Mouse (Mus musculus): ENCODE measurements at regions not wholly inside any gene's neighbourhood (a gene's known extent, or its start where the extent isn't known, plus 50 kb on each side); places are given as distances from the start of the nearest gene placed in this dataset.
"Not testable (repeated sequence)": the region's sequence is repeated elsewhere in the genome, so short reads cannot be mapped to it uniquely, and the experiment has no call there.

DNA sequence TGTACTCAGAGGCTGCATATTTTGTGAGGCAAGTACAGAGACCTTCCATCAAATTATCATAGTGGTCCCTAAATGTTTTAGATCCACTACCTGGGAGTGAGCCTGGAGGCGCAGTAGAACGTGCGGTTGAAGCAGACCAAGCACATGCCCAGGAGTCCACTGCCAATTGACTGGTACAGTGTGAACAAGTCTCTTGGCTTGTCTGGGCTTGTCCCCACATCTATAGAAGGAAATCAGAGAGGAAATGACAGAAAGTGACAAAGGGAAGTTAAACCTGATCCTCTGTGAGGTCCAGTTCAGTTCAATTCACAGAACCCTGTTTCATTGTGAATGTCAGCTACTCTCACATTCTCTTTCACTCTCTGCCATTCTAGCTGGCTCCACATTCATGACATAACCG is 151.0 kb upstream of the 2610301B20Rik start:
- Histone ChIP-seq H3K27ac (no peak overlapping the region), H3K4me2 (replicated peaks) (no peak overlapping the region), H3K9me3 (no peaks in the 10 kb centered on the region), H3K4me3 (replicated peaks) (no peak overlapping the region), H3K36me3 (no peaks in the 10 kb centered on the region), H3K4me1 (replicated peaks) (no peaks in the 10 kb centered on the region), H3K9ac (no peak overlapping the region), H3K27me3 (replicated peaks) (no peaks in the 10 kb centered on the region)
- WGBS = 92% methylated on average over 4 of the region's 4 CpGs
- no peak for ATAC-seq

DNA sequence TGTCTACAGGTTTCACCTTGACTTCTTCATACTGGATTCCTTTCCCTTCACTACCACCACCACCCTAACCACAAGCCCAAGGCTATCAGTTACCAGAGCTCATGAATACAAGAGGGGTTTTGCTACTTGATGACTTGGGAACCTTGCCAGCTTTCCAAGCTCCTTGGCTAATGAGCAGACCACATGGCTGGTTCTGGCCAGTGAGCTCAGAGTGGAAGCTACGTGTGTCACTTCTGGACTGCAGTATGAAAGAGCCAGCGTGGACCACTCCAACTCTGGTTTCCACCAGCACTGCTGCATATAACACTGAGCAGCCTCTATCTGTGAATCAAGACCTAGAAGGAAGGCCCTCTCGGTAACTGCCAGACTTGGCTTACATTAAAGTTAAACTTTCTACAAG is 146.4 kb upstream of the 2610301B20Rik start:
- Histone ChIP-seq H3K27ac (no peak overlapping the region), H3K9ac (no peak overlapping the region), H3K9me3 (no peaks in the 10 kb centered on the region), H3K4me1 (replicated peaks) (no peaks in the 10 kb centered on the region), H3K36me3 (no peaks in the 10 kb centered on the region), H3K4me2 (replicated peaks) (no peak overlapping the region), H3K4me3 (replicated peaks) (no peak overlapping the region), H3K27me3 (replicated peaks) (no peaks in the 10 kb centered on the region)
- whole genome bisulfite sequencing = 82% methylated on average over 3 of the region's 3 CpGs
- ATAC-seq = no peak

DNA sequence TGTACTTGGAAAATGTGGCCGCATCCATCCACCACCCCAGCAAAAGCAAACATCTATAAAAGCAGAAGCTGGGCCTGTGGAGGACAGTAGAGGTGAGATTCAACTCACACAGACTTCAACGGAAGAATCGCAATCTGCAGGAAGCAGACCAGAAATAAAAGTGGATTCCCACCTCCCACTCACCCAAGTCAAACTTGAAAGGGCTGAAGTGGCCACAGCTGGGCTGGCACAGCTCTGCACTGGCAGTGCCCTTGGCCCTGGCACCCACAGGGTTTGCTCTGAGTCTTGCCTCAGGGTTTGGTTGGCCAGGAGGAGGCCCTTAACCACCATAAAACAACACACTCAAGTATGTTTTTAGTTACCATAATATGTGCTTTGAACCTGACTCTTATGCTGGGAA is 129.1 kb upstream of the 2610301B20Rik start:
- no peaks in the 10 kb centered on the region for H3K4me1 ChIP-seq (replicated peaks)
- H3K27me3 ChIP-seq (replicated peaks) = no peaks in the 10 kb centered on the region
- no peaks in the 10 kb centered on the region for H3K36me3 ChIP-seq
- no peak overlapping the region for H3K4me3 ChIP-seq (replicated peaks)
- H3K27ac ChIP-seq = no peak overlapping the region
- 81% methylated on average over 3 of the region's 3 CpGs for WGBS
- no peaks in the 10 kb centered on the region for H3K9me3 ChIP-seq
- no peak overlapping the region for H3K9ac ChIP-seq
- no peak overlapping the region for H3K4me2 ChIP-seq (replicated peaks)
- no peak for ATAC-seq

DNA sequence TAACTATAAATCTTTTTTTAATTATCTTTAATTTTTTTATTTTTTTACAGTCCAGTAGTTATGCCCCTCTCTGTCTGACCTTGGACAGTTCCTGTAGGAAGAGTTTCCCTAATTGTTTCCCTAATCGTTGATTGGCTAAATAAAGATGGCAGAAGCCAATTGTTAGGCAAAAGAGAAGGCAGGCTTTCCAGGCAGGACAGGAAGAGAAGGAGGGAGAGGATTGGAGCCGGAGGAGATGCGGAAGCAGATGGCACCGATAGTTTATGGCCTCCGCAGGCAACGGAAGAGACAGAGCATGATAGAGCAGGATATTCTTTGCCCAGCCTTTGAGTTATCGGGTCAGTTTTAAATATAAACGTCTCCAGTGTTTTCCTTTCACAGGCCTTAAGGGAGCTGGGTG is 125.5 kb upstream of the 2610301B20Rik start:
- no peaks in the 10 kb centered on the region for H3K36me3 ChIP-seq
- 82% methylated on average over 8 of the region's 8 CpGs for WGBS
- no peak overlapping the region for H3K4me2 ChIP-seq (replicated peaks)
- H3K4me3 ChIP-seq (replicated peaks) = no peak overlapping the region
- H3K9ac ChIP-seq = no peak overlapping the region
- no peaks in the 10 kb centered on the region for H3K9me3 ChIP-seq
- H3K4me1 ChIP-seq (replicated peaks) = no peaks in the 10 kb centered on the region
- no peak overlapping the region for H3K27ac ChIP-seq
- no peak for ATAC-seq
- no peaks in the 10 kb centered on the region for H3K27me3 ChIP-seq (replicated peaks)

DNA sequence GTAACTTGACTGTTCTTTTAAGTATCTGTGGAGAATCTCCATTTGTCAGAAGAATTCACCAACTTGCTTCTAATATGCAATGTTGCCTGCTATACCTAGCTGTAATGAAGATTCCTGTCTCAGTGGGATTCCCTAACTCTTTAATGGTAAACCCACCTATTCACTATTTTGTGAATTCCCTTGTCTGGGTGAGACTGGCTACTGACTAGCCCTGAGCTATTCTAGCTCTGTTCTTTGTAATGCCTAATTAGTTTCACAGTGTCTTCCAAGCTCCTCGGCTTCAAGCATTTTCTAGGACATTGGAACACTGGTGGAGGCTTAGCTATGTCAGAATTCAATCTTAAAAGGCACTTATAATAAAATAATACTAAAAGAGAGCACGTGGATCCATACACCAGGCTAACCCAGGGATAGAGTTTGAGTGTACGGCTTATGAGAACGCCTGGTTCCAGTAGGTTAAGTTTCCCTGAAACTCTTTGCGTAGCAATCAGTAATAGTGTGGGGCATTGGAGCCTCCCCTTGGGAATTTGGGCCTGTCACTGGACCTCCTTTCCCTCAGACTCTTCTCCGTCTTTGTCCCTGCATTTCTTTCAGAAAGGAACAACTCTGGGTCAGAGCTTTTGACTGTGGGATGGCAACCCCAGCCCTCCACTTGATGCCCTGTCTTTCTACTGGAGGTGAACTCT is 123.8 kb upstream of the 2610301B20Rik start:
- not testable (repeated sequence) for H3K4me3 ChIP-seq (replicated peaks); H3K36me3 ChIP-seq; H3K9me3 ChIP-seq; H3K9ac ChIP-seq; H3K4me2 ChIP-seq (replicated peaks); ATAC-seq; H3K27me3 ChIP-seq (replicated peaks); H3K27ac ChIP-seq; H3K4me1 ChIP-seq (replicated peaks)
- 77% methylated on average over 6 of the region's 6 CpGs for WGBS

DNA sequence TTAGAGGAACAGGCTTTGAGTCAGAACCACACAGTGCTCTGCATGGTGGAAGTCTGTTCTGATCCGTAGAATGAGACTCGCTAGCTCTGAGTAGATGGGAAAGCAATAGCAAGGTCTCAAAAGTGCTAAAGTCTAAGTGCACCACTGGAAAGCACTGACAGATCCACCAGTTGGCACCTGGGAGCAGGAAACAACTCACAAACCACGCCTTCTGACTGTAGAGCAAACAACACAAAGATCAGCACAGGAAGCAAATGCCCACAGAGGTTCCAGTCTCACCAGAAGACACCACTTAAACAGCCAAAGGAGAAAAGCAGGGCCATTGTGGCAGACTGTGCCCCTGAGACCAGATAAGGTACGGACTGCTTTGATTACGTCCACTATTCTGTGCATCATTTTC is 121.1 kb upstream of the 2610301B20Rik start:
- no peak for ATAC-seq
- WGBS = 81% methylated on average over 5 of the region's 5 CpGs
- Histone ChIP-seq H3K9ac (no peak overlapping the region), H3K4me2 (replicated peaks) (no peak overlapping the region), H3K9me3 (no peaks in the 10 kb centered on the region), H3K36me3 (no peaks in the 10 kb centered on the region), H3K4me1 (replicated peaks) (no peaks in the 10 kb centered on the region), H3K27ac (no peak overlapping the region), H3K4me3 (replicated peaks) (no peak overlapping the region), H3K27me3 (replicated peaks) (no peaks in the 10 kb centered on the region)

DNA sequence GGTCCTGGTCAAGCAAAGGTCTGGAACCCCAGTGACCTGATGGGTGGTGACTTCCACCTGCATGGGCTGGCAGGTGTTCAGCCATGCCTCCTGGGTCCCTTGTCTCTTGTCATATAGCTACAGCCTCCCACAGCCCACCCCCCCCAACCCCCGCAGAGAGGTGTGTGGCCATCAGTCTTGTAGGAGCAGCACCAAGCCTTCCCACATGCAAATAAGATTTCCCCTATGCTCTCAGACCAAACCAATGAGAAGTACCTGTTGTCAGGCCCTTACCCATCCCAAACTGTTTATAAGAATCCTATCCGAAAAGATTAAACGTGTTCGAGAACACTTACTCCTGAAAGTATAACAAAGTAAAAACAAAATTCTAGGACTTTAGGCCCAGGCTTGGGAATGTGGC is 114.8 kb upstream of the 2610301B20Rik start:
- no peak overlapping the region for H3K4me3 ChIP-seq (replicated peaks)
- H3K9ac ChIP-seq = no peak overlapping the region
- 90% methylated on average over 4 of the region's 4 CpGs for WGBS
- no peak overlapping the region for H3K27ac ChIP-seq
- H3K9me3 ChIP-seq = no peaks in the 10 kb centered on the region
- no peaks in the 10 kb centered on the region for H3K4me1 ChIP-seq (replicated peaks)
- H3K36me3 ChIP-seq = no peaks in the 10 kb centered on the region
- H3K4me2 ChIP-seq (replicated peaks) = no peak overlapping the region
- H3K27me3 ChIP-seq (replicated peaks) = no peaks in the 10 kb centered on the region
- ATAC-seq = no peak

DNA sequence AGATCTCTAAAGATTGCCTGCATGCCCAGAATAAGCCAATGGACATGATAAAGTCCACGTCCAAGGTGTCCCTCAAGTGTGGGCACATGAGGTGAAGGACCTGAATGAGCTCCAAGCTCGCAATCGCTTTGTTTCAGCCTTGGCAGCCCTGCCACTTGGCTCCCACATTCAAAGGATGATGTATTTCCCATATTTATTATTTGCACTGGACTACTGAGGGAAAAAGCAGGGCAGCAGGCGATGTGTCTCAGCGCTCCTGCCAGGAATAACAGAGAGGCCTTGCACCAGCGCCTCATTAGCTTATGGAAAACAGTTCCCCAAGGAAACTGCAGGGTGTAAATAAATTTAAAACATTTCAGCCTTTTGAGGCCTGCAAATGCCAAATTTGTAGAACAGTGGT is 106.6 kb upstream of the 2610301B20Rik start:
- Histone ChIP-seq H3K4me2 (replicated peaks) (no peak overlapping the region), H3K27ac (no peak overlapping the region), H3K4me3 (replicated peaks) (no peak overlapping the region), H3K9ac (no peak overlapping the region), H3K4me1 (replicated peaks) (no peaks in the 10 kb centered on the region), H3K27me3 (replicated peaks) (no peaks in the 10 kb centered on the region), H3K36me3 (no peaks in the 10 kb centered on the region), H3K9me3 (no peaks in the 10 kb centered on the region)
- ATAC-seq = no peak
- WGBS = 78% methylated on average over 6 of the region's 6 CpGs

DNA sequence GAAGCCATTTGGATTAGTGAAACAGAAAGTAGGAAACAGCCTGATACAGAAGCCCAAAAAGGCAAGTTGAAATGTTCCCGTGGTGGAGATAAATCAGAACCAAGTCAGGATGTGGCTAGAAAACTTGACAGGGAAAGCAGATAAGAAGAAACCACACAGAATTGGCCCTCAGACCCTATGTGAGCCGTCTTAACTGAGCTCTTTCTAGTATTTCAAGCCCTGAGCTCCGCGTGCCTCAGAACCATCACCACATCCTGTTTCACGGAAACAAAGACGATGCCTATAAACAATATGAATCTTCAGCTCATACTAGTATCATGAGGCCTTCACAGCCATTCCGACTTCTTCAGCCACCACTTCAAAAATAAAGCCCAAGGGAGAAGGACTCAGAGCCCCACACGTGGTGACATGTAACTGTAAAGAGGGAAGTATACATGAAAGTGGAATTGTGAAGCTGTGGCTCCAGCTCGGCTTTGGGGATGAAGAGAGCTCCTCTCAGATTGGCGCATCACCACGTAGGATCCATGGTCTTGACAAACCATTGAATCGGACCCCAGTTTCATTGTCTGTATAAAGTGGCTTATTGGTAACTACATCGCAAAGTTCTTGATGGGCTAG is 104.2 kb upstream of the 2610301B20Rik start:
- H3K27ac ChIP-seq = no peak overlapping the region
- H3K27me3 ChIP-seq (replicated peaks) = no peaks in the 10 kb centered on the region
- no peaks in the 10 kb centered on the region for H3K36me3 ChIP-seq
- 84% methylated on average over 13 of the region's 13 CpGs for WGBS
- 0 out of 2 replicates have a peak, but pooled peaks cover 4% of the 10 kb centered on the region for H3K4me1 ChIP-seq (replicated peaks)
- no peak overlapping the region for H3K4me3 ChIP-seq (replicated peaks)
- ATAC-seq = no peak
- H3K4me2 ChIP-seq (replicated peaks) = no peak overlapping the region
- H3K9ac ChIP-seq = no peak overlapping the region
- H3K9me3 ChIP-seq = no peaks in the 10 kb centered on the region

DNA sequence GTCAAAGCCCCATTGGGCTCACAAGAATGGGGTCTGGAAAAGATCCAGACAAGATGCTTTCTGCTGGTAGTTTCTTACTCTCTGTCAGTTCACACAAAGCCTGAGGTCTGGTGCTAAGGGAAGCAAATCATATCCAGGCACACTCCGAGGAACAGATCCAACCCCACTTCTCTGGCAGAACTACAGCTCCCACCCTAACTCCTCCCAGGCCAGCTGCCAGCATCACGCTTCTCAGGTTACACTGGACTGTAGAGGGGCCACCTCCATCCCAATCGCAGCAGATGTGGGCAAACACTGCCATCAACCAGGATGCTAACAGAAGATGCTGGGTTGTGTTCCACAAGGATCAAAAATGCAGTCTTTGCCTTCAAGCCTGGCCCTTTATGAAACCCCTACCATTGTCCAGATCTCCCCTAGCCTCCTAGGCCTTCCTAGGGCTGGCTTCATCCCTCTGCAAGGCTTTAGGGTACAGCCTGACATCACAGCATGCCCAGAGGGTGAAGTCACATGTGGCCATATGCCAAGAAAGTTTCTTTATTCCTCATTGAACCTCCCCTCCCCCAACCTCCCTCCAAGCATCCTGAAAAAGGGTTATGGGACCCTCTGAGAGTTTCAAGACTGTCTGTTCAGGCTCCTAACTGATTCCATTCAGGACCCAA is 99.6 kb upstream of the 2610301B20Rik start:
- Histone ChIP-seq H3K4me1 (replicated peaks) (0 out of 2 replicates have a peak, but pooled peaks cover 4% of the 10 kb centered on the region), H3K4me2 (replicated peaks) (no peak overlapping the region), H3K36me3 (no peaks in the 10 kb centered on the region), H3K27ac (no peak overlapping the region), H3K9me3 (no peaks in the 10 kb centered on the region), H3K9ac (no peak overlapping the region), H3K4me3 (replicated peaks) (no peak overlapping the region), H3K27me3 (replicated peaks) (no peaks in the 10 kb centered on the region)
- WGBS = 20% methylated on average over 3 of the region's 3 CpGs
- ATAC-seq = 0 out of 2 replicates have a peak, but pooled peaks have one; percentile 39

DNA sequence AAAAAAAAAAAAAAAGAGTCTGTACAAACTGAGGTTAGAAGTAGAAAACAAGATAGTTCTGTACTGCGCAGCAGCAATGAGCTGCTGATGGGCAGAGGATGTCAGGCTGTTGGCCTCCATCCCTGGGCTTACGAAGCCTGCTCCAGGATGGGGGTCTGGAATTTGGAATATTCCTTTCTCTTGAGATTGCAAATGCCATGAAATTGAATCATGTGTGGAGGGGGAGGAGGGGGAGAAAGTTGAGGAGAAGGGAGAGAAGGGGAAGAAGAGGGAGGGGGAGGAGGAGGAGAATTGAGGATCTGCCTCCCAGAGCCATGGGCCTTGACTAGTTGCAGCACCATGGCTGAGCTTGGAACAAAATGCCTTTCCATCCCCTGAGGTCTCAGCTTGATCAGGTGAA is 87.6 kb upstream of the 2610301B20Rik start:
- Histone ChIP-seq H3K4me1 (replicated peaks) (no peaks in the 10 kb centered on the region), H3K9me3 (no peaks in the 10 kb centered on the region), H3K9ac (no peak overlapping the region), H3K27ac (no peak overlapping the region), H3K27me3 (replicated peaks) (no peaks in the 10 kb centered on the region), H3K36me3 (no peaks in the 10 kb centered on the region), H3K4me2 (replicated peaks) (no peak overlapping the region), H3K4me3 (replicated peaks) (no peak overlapping the region)
- ATAC-seq = no peak
- 75% methylated on average over 2 of the region's 2 CpGs for WGBS

DNA sequence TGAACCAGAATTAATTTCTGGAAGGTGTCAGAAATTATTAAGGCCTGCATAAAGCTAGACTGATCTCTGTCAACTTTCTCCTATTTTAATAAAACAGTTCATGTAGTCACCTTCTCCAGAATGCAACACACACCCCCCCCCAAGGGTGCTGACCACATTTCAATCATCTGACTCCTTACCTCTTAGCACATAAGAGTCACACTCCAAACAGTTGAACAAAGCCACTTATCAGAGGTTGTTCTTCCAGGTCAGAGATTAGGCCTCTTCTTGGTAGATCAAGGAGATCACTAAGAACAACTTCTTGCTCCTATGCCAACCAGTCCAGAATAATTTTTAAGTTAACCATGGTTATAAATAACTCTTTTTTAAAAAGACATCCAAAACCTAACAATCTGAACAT is 86.0 kb upstream of the 2610301B20Rik start:
- Histone ChIP-seq H3K9ac (no peak overlapping the region), H3K27ac (no peak overlapping the region), H3K36me3 (no peaks in the 10 kb centered on the region), H3K27me3 (replicated peaks) (no peaks in the 10 kb centered on the region), H3K4me1 (replicated peaks) (no peaks in the 10 kb centered on the region), H3K4me3 (replicated peaks) (no peak overlapping the region), H3K4me2 (replicated peaks) (no peak overlapping the region), H3K9me3 (no peaks in the 10 kb centered on the region)
- ATAC-seq = no peak

DNA sequence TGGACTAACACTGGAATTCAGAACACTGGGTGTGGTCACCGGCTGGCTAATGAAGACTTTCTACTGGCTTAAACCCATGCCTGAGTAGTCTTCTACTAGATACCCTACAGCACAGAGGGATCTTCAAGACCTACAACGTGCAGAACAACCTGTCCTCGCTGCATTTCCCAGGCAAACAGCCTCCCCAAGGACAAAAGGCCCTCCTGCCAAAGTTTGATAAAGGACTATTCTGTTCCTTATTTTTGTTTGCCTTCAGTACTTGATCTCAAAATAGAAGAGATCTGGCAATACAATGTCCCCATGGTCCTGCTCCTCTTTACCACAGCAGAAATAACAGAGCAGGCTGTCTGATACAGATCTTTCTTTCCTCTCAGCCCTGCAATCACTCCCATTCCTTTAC is 85.2 kb upstream of the 2610301B20Rik start:
- Histone ChIP-seq H3K9ac (no peak overlapping the region), H3K9me3 (no peaks in the 10 kb centered on the region), H3K27me3 (replicated peaks) (no peaks in the 10 kb centered on the region), H3K4me2 (replicated peaks) (no peak overlapping the region), H3K36me3 (no peaks in the 10 kb centered on the region), H3K4me3 (replicated peaks) (no peak overlapping the region), H3K4me1 (replicated peaks) (no peaks in the 10 kb centered on the region), H3K27ac (no peak overlapping the region)
- no peak for ATAC-seq
- WGBS = 81% methylated on average over 3 of the region's 3 CpGs
